Mouse (Mus musculus) T-cell, adult 66 days (primary cell): ENCODE measurements around the gene Siglecg. TPM values are rescaled to one million over a fixed set of nuclear protein-coding genes. Genes with fewer than 3 reads are reported as not detected.

Experiments
- total RNA-seq, 2 experiments: library from RNA; stranded (reverse); gene quantifications; 3 replicates in 1 of 2; 4 replicates in 1 of 2; pipeline ENCODE4 v1.2.4; 2023

Gene Siglecg
- 1 to 10 TPM; 1.7 to 1.8 TPM for total RNA-seq

DNA sequence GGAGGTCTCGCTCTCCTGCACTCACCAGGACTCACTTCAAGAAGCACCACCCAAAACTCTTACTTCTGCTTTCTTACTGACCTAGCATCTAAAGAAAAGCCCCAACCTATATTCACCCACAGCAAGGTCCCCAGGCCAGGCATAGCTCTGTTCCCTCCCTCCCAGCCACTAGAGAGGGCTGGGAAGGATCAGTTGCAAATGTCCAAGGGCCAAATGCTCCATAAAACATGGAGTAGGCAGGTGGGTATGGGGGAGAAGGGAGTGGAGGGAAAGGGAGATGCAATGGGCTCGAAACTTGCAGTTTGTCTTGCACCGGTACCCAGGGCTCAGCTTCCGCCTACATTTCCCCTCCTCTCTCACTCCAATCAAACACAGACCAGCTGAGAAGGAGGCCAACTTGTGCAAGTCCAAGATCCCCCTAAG is at the start of gene Siglecg:
Gene Siglecg, plus strand, starts transcription at position 74 of the 423 bp plus-strand sequence.

DNA sequence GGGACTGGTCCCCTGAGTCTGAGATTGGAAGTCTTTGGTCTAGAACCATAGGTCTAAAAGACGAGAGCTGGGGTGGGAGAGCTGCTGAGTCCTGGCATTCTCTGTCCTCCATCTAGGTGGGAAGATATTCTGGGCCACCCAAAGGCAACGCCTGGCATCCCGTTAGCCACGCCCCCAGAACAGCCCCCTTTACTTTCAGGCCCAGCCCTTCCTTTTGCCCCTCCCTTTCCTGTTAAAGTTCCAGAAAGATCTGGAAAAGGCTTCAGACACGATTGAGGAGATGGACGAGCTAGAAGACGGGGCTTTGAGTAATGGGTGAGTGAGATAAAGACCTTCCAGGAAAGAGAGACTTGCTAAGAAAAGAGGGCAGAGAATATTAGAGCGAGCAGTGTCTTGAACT is 19.4 kb downstream of the Siglecg start, which contains the start of gene Lim2:
Gene Lim2, plus strand, starts transcription at position 265 of the 400 bp plus-strand sequence.

DNA sequence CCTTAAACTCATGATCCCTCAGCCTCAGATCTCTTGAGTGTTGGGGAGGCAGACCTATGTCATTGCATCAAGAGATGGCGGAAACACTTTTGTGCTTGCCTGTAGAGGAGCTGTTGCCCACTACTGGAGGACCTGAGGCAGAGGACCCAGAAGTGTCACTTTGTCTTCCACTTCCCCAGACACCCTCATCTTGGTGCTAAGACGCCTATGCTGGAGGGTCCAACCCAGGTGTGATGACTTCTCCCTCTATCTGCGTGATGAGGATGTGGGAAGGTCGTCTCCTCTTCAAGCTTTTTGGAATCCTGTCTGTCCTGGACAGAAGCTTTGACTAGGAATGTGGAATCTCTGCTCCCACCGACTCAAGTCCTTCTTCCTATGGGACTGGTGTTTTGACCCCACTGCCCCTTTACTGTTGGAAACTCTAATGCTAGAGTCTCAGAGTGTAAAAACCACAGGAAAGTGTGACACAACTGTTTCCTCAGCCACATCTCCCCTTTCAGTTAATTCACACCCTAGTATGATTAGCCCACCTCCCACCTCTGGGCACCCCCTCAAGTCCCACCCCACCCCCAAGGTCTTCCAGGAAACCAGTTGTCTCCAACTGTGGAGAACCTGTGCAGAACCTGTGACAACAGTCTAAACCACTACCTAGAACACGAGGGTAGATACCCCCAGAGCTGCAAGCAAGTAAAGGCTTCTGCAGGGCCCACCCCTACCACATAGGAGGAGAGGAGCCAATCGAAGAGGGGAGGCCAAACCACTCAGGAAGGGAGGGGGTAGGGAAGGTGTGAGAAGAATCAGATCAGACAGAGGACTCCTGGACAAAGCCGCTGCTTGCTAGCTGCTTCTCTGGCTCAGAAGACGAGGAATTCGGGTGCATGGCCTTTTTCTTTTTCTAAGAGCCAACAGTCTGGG is 28.6 kb downstream of the Siglecg start, which contains the start of gene Nkg7:
Gene Nkg7, plus strand, starts transcription at position 733 of the 915 bp plus-strand sequence.

DNA sequence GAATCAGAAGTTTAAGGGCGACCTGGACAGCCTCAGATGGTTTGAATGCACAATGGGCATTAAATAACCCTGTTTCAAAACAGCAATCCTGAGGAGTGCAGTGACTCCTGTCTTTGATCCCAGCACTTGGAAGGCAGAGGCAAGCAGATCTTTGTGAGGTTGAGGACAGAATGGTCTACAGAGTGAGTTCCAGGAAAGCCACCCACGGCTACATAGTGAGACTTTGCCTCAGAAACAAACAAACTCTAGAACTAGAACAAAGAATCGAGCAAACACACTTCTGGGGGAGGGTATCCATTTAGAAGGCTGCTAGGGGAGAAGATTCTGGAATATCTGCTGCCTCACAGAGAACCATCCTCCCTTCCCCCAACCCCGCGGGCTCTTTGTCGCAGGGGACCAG is 32.5 kb downstream of the Siglecg start, which contains the start of gene Cldnd2:
Gene Cldnd2, plus strand, starts transcription at position 301 of the 400 bp plus-strand sequence.

DNA sequence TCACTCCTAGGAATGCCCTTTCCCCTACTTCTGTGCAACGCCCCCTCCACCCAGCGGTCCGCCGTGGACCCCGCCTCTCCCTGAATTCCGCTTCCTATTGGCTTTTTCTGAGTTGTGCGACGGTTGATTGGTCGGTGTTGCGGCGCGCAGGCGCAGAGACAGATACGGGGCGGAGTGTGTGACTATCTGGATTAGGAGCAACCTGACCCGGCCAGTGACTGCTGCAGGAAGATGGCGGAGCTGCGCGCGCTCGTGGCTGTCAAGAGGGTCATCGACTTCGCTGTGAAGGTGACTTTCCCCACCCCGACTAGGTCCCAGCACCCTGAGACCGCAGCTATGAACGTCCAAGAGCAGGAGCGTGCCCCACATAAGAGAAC is 35.9 kb downstream of the Siglecg start, which contains the start of the genes Etfb and Gm45233:
Gene Etfb, plus strand, starts transcription at position 167 of the 377 bp plus-strand sequence.
Gene Gm45233, plus strand, starts transcription at position 212 of the 377 bp plus-strand sequence.

DNA sequence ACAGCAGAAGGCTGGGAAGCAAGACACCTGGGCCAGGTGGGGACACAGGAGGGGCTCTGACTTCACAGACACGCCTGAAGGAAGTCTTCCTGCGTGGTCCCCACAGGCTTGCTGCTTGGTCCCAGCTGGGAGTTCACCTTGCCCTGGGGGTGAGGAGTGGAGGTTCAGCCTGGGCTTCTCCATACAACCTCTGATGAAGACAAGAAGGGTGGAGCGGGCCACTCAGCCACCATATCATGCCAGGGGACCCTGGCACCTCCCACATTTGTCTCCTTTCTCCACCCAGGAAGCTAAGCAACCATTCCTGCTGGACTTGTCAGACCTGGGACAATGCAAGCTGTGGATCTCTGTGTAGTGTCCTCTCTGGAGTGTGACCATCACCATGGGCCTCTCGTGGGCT is 54.8 kb downstream of the Siglecg start, which contains the start of gene Vsig10l:
Gene Vsig10l, plus strand, starts transcription at position 301 of the 400 bp plus-strand sequence.

Other genes with a start within 250 kb of the Siglecg start
- 10 to 100 TPM; 29.2 to 29.4 TPM for gene Zfp715, start 94.9 kb upstream of the Siglecg start, total RNA-seq
- gene Siglecf, start 56.9 kb upstream of the Siglecg start, total RNA-seq, result under 1 TPM in 1 of 2 experiments, not detected in 1; 0.26 TPM
- not detected for gene Lim2, start 19.5 kb downstream of the Siglecg start, total RNA-seq
- gene Nkg7, start 28.9 kb downstream of the Siglecg start, total RNA-seq, result 100 to 1,000 TPM; 158 to 182 TPM
- gene Cldnd2, start 32.6 kb downstream of the Siglecg start, total RNA-seq, result under 1 TPM in 1 of 2 experiments, not detected in 1; 0.90 TPM
- gene Etfb, start 35.9 kb downstream of the Siglecg start, total RNA-seq, result 10 to 100 TPM; 27.9 to 44.7 TPM
- not detected for gene Gm45233, start 35.9 kb downstream of the Siglecg start, total RNA-seq
- 1 to 10 TPM in 1 of 2 experiments, under 1 TPM in 1; 0.36 to 1.1 TPM for gene Vsig10l, start 54.9 kb downstream of the Siglecg start, total RNA-seq
- not detected for gene Iglon5, start 81.9 kb downstream of the Siglecg start, total RNA-seq
- gene 4931406B18Rik, start 97.7 kb downstream of the Siglecg start, total RNA-seq, result not detected
- 1 to 10 TPM in 1 of 2 experiments, under 1 TPM in 1; 0.96 to 1.0 TPM for gene Cd33, start 136.2 kb downstream of the Siglecg start, total RNA-seq
- gene Zfp658, start 154.1 kb downstream of the Siglecg start, total RNA-seq, result 1 to 10 TPM; 8.2 TPM
- gene Zfp719, start 171.4 kb downstream of the Siglecg start, total RNA-seq, result 10 to 100 TPM in 1 of 2 experiments, 1 to 10 TPM in 1; 9.2 to 18.9 TPM
- not detected for gene Zfp819, start 199.0 kb downstream of the Siglecg start, total RNA-seq
- gene Ceacam18, start 226.5 kb downstream of the Siglecg start, total RNA-seq, result not detected